Mouse (Mus musculus): ENCODE data around the gene Gm44790.
A peak's percentile ranks its signal among the peaks of the same experiment; 100 is the strongest.

Gene Gm44790

DNA sequence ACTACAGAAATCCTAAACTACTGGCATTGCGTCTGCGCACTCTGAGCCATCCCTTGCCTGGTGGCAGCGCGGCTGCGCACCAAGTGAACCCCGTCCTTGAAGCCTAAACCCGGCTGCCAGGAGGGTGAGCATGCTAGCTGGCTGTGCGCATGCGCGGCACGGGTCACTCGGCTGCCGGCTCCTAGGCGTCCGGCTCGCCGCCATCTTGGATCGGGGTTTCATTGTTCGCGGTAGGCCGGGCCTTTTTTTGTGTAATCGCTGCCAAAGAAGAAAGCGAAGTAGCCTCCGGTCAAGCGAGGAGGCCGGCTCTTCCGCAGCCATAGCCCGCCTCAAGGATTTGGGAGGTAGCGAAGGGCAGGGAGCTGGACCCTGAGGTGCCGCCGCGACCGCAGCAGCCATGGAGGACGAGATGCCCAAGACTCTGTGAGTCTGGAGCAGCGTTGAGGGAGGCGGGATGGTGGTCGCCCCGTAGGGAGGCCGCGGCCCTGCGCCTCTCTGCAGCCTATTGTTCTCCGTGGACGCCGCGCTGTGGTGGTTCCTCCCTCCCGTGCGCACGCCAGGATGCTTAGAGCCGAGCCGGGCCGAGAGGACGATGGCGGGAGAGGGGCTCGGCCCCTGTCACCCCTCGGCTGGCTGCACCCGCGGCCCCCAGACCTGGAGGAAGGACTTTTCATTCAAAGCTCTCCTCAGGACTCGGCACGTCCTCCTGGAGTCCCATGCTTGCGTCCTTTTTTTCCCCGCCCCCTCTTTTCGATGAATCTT is 22.2 kb upstream of the Gm44790 start, which contains the start of gene Tia1:
Gene Tia1, plus strand, starts transcription at position 120 of the 762 bp plus-strand sequence.
- peak; percentile 95 to 97 for DNase-seq (ENCODE audit: low spot score in 2 of 2)

DNA sequence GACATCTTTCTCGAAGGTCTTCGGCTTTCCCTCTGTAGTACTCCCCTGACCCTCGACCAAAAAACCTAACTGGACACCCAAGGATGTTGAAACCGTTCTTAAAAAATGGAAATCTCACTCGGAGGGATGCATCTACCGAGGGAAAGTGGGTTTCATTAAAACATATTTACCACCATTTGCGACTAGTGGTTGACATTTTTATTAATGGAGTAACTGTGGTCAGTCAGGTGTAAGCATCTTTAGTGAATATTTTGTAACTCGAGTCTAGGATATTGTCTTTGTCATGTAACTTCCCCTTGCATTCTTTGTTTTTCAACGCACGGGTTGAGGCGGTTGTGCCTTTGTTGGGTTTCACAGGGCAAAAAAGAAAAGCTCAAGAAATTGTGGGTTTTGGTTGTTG is 21.5 kb upstream of the Gm44790 start:
- no peak for DNase-seq (ENCODE audit: low spot score in 2 of 2)

DNA sequence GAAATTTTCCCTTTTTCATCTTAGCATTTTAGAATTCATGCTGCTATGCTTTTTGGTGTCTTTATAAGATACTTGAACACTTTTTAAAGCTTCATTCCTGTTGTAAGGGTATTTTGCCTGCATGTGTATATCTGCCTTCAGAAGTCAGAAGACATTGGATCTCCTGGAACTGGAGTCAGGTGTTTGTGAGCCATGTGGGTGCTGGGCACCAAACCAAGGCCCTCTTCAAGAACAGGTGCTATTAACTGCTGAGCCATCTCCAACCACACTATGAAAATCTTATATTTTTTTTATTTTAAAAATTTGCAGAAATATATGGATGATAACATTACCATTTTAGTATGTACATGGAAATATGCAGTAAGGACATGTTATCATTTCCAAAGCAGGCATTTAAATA is 20.2 kb upstream of the Gm44790 start:
- DNase-seq (ENCODE audit: low spot score in 2 of 2), result no peak

GRCm38 (mm10) chr6:86418711-86419110 is 7.7 kb upstream of the Gm44790 start:
- no peak for DNase-seq (ENCODE audit: low spot score in 2 of 2)

DNA sequence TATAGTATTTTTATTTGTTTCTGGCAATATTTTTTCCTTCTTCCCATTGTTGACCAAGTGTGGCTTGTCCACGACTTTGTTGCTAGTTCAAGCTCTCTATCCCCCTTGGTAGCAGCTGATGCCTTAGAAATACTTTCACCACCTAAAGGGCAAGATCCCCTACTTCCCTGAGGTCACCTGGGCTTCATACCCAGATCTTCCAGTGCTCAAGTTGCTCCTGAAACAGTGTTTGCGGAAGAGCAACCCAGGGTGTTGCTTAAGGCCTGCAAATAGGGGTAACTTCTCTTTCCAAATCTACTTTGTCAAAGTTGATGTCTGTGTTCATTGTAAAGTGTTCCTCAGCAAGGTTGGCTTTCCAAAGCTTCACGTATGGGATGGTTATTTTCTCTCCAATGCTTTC is 7.2 kb upstream of the Gm44790 start:
- no peak for DNase-seq (ENCODE audit: low spot score in 2 of 2)

GRCm38 (mm10) chr6:86420491-86420890 is 6.0 kb upstream of the Gm44790 start:
- no peak for DNase-seq (ENCODE audit: low spot score in 2 of 2)

DNA sequence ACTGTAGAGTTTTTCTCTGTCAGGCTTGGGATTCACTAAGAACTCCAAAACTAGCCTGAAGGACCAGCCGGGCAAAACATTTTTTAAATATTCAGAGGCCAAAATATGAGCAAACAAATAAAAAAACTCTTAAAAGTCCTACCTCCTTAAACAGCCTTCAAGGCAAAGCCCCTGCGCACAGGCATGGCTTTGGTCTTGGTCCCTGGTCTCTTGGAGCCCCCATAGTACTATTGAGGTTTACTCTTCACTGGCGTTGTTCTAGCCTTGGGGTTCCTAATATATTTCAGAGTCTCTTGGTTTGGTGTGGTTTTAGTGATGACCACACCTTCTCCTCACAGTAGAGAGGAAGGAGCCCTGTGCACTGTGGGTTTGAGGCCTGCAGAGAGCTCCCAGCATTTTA is 5.1 kb downstream of the Gm44790 start:
- no peak for DNase-seq (ENCODE audit: low spot score in 2 of 2)

- DNase-seq (ENCODE audit: low spot score in 2 of 2), result no peak
Observed at GRCm38 (mm10) chr6:86433696-86434095, 7.2 kb downstream of the Gm44790 start.

DNA sequence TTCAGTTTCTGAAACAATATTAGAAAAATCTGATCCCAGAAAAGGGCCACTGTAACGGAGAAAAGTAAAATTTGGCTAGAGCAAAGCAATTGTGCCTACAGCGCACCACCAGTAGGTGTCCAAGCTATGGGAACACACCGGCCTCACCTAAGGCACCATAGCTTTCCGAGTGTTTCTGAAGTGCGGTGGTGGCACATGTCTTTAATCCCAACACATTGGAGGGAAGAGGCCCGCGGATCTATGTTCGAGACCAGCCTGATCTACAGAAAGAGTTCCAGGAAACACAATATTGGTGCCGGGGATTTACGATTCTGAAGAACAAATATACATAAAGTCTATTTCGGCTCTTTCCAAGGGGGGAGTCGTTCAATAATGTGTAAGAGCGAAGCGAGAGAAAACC is 11.3 kb downstream of the Gm44790 start:
- DNase-seq (ENCODE audit: low spot score in 2 of 2), result peak; percentile 9 to 32

GRCm38 (mm10) chr6:86438272-86439118 is 12.0 kb downstream of the Gm44790 start, which contains the start of gene C87436:
Gene C87436 (plus strand): TSS chr6:86438374.
- DNase-seq (ENCODE audit: low spot score in 2 of 2), result peak; percentile 93 to 95

DNA sequence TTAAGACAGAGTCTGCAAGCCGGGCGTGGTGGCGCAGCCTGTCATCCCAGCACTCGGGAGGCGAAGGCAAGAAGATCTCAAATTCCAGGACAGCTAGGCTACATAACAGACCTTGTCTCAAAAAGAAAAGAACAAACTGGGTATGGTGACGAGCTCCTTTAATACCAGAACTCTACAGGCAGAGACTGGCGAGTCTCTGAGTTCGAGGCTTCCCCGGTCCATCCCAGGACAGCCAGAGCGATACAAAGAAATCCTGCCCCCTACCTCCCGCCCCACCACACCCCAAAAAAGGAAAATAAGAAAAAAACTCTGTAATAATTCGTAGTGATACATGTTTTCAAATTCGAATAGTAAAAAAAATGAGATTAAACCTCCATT is 12.7 kb downstream of the Gm44790 start:
- DNase-seq (ENCODE audit: low spot score in 2 of 2), result no peak

- DNase-seq (ENCODE audit: low spot score in 2 of 2), result no peak
Observed at GRCm38 (mm10) chr6:86439531-86439930, 13.1 kb downstream of the Gm44790 start.

DNA sequence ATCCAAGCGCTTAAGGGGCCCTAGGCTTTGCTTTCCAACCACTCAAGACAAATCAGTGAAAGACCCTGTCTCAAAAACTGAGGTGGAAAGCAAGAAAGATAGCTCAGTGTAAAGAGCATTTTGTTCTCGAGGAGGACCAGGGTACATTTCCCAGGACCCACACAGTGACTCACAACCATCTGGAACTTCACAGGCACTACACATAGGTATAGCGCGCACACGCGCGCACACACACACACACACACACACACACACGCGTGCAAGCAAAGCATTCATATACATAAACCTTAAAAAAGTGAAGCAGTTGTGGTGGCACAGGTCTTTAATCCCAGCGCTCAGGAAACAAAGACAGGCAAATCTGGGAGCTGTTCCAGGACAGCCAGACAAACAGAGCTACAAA is 15.1 kb downstream of the Gm44790 start:
- no peak for DNase-seq (ENCODE audit: low spot score in 2 of 2)

GRCm38 (mm10) chr6:86445551-86445950 is 19.1 kb downstream of the Gm44790 start:
- no peak for DNase-seq (ENCODE audit: low spot score in 2 of 2)

DNA sequence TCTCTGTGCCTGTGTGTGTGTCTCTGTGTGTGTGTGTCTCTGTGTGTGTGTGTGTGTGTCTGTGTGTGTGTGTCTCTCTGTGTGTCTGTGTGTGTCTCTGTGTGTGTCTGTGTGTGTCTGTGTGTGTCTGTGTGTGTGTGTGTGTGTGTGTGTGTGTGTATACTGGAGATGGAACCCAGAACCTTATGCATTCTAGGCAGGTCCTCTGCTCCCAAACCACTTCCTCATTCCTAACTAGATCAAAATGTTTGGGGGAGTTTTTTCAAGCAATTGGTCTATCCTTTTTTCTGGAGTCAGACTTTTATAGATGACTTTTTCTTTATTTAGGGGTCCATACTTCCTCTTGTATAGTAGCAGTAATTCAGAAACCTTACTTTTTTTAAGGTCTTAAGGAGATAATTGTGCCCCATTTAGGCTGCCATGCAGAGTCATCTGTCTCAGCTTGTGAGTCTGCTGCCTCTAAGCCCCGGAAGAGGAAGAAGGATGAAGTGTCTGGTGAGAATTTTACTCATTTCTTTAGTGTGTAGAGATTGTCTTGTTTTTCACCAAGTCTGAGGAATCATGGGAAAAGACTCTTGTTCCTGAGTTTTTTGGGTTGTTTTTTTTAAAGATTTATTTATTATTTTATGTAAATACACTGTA is 20.6 kb downstream of the Gm44790 start:
- no peak for DNase-seq (ENCODE audit: low spot score in 2 of 2)

GRCm38 (mm10) chr6:86456727-86457126 is 30.3 kb downstream of the Gm44790 start:
- DNase-seq (ENCODE audit: low spot score in 2 of 2), result no peak

- no peak for DNase-seq (ENCODE audit: low spot score in 2 of 2)
Observed at GRCm38 (mm10) chr6:86463079-86463478, 36.6 kb downstream of the Gm44790 start.

- DNase-seq (ENCODE audit: low spot score in 2 of 2), result no peak
Observed at GRCm38 (mm10) chr6:86471317-86471716, 44.9 kb downstream of the Gm44790 start.

- no peak for DNase-seq (ENCODE audit: low spot score in 2 of 2)
Observed at GRCm38 (mm10) chr6:86471760-86472099, 45.3 kb downstream of the Gm44790 start.

DNA sequence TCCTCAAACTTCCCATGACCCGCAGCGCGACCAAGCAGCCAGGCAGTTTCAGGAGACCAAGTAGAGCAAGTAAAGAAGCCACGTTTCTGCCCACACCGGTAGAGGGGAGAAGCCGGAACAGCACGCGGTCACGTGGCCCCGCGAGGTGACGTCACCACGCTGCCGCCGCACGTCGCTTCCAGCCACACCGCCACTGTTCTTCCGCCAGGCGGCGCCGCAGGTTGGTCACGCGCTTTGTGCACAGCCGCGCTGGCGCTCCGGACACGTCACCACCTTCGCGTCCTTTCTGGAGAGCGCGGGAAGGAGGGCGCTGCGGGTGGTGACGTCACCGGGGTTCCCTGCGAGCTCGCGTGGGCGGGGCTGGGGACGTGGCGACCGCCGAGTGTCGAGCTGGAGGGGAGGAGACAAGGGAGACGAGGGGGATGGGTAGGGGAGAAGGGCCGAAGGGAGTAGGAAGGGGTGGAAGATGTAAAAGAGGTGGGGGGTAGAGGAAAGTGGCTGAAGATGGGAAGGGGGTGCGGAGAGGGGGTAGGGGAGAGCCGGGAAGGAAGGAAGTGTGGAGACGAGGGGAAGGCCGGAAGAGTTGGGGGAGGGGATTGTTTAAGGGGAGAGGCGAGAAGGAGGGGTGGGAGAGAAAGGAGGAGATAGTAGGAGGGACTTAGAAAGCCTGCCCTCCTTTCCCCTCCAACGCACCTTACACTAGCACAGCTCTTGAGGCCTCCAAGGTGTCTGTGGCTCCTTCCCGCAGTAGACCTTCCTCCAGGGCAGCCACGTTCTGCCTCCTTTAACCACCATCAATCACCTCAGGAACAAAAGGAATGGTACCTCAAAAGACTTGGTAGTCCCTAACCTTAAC is 45.9 kb downstream of the Gm44790 start:
- DNase-seq (ENCODE audit: low spot score in 2 of 2), result peak; percentile 99 to 100

GRCm38 (mm10) chr6:86473077-86473476 is 46.6 kb downstream of the Gm44790 start:
- DNase-seq (ENCODE audit: low spot score in 2 of 2), result no peak

- no peak for DNase-seq (ENCODE audit: low spot score in 2 of 2)
Observed at GRCm38 (mm10) chr6:86474072-86474471, 47.6 kb downstream of the Gm44790 start.

Measured in right cerebral cortex, postnatal 36 days (tissue).